Mouse (Mus musculus) limb, embryonic 11.5 days (tissue): Measurements from ENCODE around the gene Vegfb. TPM values are rescaled to one million over a fixed set of nuclear protein-coding genes. Genes with fewer than 3 reads are reported as not detected.
A peak's percentile ranks its signal among the peaks of the same experiment; 100 is the strongest.

Experiments
- ATAC-seq: fragments of 200-750 bp; cut with Nextera tagmentation; 2 replicates; pipeline ENCODE4 v1.8.0; 2017; ENCODE audit warnings: low read depth; ENCODE audit not compliant: insufficient number of reproducible peaks, low FRiP score, low TSS enrichment
- DNase-seq: peaks from one replicate; pipeline ENCODE4 v3.0.0-alpha.2; 2015; ENCODE audit warnings: low spot score
- H3K27ac ChIP-seq: fragments of 300-500 bp; sonication (generic); replicated peaks from 2 replicates; pipeline ENCODE4 v1.5.1; 2014; ENCODE audit warnings: low read depth, mild to moderate bottlenecking, low read length
- H3K27me3 ChIP-seq: fragments of 300-500 bp; sonication (generic); 2 replicates; pipeline ENCODE4 v1.6.1; 2014; ENCODE audit warnings: mild to moderate bottlenecking, low read length, mixed read lengths; ENCODE audit not compliant: control insufficient read depth, insufficient read depth
- H3K36me3 ChIP-seq: fragments of 300-500 bp; sonication (generic); 2 replicates; pipeline ENCODE4 v1.6.1; 2014; ENCODE audit warnings: mild to moderate bottlenecking, low read length, moderate library complexity, mixed read lengths; ENCODE audit not compliant: control insufficient read depth, insufficient read depth
- H3K4me1 ChIP-seq: fragments of 300-500 bp; sonication (generic); 2 replicates; pipeline ENCODE4 v1.6.1; 2014; ENCODE audit warnings: low read length, mixed read lengths; ENCODE audit not compliant: control insufficient read depth, insufficient read depth
- H3K4me2 ChIP-seq: fragments of 300-500 bp; sonication (generic); 2 replicates; pipeline ENCODE4 v1.6.1; 2014; ENCODE audit warnings: low read depth, mild to moderate bottlenecking, moderate library complexity; ENCODE audit not compliant: severe bottlenecking
- H3K4me3 ChIP-seq: fragments of 300-500 bp; sonication (generic); 2 replicates; pipeline ENCODE4 v1.5.1; 2014; ENCODE audit warnings: low read depth, low read length
- H3K9ac ChIP-seq: fragments of 300-500 bp; sonication (generic); 2 replicates; pipeline ENCODE4 v1.6.1; 2014; ENCODE audit warnings: mild to moderate bottlenecking, low read length
- H3K9me3 ChIP-seq: fragments of 300-500 bp; sonication (generic); 2 replicates; pipeline ENCODE4 v1.6.1; 2016; ENCODE audit warnings: low read length; ENCODE audit not compliant: control insufficient read depth
- WGBS: fragments of 180-500 bp; shearing (Covaris S2); extraction: QIAGEN DNeasy Blood & Tissue Kit; methylation state at CpG from one replicate; pipeline ENCODE4 v1.1.7; 2014; 5-methylcytosine and 5-hydroxymethylcytosine counted together
- polyA plus RNA-seq: library from polyadenylated mRNA; unstranded; fragments of >200 nt; fragmentation: Nextera tagmentation; extraction: Ambion mirVana; gene quantifications from 2 replicates; pipeline ENCODE4 v1.2.1, GENCODE M21; 2014

The Vegfb gene
- polyA plus RNA-seq, 1 experiment from 2014 or later, result 37.1 TPM

DNA sequence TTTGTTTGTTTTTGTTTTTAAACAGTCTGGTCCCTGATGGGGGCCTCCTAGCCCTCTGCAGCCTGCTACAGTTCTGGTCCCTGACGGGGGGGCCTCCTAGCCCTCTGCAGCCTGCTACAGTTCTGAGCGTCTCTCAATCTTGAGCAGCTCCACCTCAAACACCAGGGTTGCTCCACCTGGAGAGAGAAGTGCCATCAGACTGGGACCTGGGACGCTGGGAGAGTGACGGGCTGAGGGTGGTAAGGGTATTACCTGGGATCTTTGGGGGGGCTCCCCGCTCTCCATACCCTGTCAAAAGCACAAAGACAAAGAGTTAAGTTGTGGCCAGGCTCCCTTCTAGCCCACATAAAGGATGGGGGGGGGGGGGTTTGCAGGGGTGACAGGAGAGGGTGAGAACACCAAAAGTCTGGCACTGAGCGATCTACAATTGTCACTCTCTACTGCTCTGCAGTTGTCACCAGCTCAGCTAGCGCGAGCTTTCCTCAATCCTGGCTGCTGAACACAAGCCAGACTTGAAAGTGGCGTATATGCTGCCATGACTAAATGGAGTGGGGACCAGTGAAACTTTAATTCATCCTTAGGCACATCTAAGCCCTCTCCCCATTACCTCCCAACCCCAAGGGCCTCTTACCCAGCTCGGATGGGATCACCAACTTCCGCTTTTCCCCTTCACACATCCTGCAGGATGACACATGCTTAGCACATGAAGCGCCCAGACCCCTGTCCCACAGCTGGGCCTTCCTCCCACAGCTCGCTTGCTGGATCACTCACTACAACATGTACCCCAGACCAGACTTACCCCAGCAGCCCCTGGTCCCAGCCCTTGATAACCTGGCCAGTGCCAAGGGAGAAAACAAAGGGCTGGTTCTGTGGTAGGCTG, 9.5 kb downstream of the Vegfb start:
- Histone ChIP-seq H3K9me3 (no peaks in the 10 kb centered on the region), H3K4me1 (peaks cover 18% of the 10 kb centered on the region), H3K4me2 (no peak overlapping the region), H3K9ac (peak overlapping the region; percentile 22; the same call in 1 of the 2 replicates), H3K36me3 (peaks cover 17% of the 10 kb centered on the region; the same call in 1 of the 2 replicates), H3K4me3 (0 out of 2 replicates have a peak overlapping the region, but pooled peaks have one; percentile 5), H3K27me3 (no peaks in the 10 kb centered on the region), H3K27ac (no peak overlapping the region)
- ATAC-seq (no peak), DNase-seq (no peak)
- 82% methylated on average over 13 of the region's 13 CpGs for WGBS

- peak within 1 kb of the TSS; percentile 94 for H3K4me2 ChIP-seq
- H3K9me3 ChIP-seq, result no peaks in the 10 kb centered on the region
- peaks cover 26% of the 10 kb centered on the region for H3K4me1 ChIP-seq
- H3K27ac ChIP-seq, result peak within 1 kb of the TSS; percentile 56
- H3K27me3 ChIP-seq, result no peaks in the 10 kb centered on the region
- no peak for ATAC-seq
- peak within 1 kb of the TSS; percentile 68 for H3K9ac ChIP-seq
- WGBS, result under 1% methylated on average over 16 of the region's 16 CpGs
- H3K36me3 ChIP-seq, result peaks cover 11% of the 10 kb centered on the region; the same call in 1 of the 2 replicates
- H3K4me3 ChIP-seq, result peak within 1 kb of the TSS; percentile 54
- DNase-seq, result peak; percentile 72
These were observed 11.6 kb downstream of the Vegfb start, which contains the start of gene Plcb3 for GRCm38 (mm10) chr19:6975537-6976521. Gene Plcb3, minus strand, starts transcription at chr19:6976470.

GRCm38 (mm10) chr19:6974211-6975205, 12.9 kb downstream of the Vegfb start, which contains the start of gene Ppp1r14b:
Gene Ppp1r14b, plus strand, starts transcription at chr19:6974968.
- H3K27ac ChIP-seq, result peak within 1 kb of the TSS; percentile 73
- under 1% methylated on average over 51 of the region's 84 CpGs for WGBS
- H3K9me3 ChIP-seq, result no peaks in the 10 kb centered on the region
- H3K36me3 ChIP-seq, result peaks cover 9% of the 10 kb centered on the region; the same call in 1 of the 2 replicates
- peak within 1 kb of the TSS; percentile 68 for H3K9ac ChIP-seq
- H3K4me2 ChIP-seq, result peak within 1 kb of the TSS; percentile 94
- ATAC-seq (peak; percentile 40), DNase-seq (peak; percentile 91)
- peak within 1 kb of the TSS; percentile 54 for H3K4me3 ChIP-seq
- H3K4me1 ChIP-seq, result peaks cover 35% of the 10 kb centered on the region
- no peaks in the 10 kb centered on the region for H3K27me3 ChIP-seq

DNA sequence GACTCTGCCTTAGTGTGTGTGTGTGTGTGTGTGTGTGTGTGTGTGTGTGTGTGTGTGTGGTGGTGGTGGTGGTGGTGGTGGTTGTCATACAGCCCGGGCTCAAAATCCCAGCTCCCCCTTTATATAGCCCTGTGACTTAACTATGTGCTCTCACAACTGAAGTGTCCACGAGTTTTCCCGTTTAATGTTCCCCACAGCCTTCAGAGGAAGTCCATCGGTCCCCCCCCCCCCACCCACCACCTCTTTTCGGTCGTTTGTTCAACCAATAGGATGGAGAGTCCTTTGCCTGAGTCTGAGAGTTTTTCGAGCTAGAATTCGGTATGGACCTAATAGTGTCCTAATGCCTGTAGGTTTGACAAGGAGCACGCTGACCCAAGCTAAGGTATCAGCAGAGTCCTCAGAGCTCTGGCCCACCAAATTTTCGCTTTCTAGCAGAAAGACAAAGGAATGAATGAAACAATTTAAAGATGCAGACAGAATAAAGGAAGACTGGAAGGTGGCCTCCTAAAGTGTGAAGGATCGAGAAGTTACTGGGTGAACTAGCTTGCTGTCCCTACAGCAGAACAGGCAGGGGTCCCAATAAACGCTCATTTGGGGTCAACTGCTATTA, 13.8 kb downstream of the Vegfb start:
- DNase-seq, result no peak
- Histone ChIP-seq H3K27ac (no peak overlapping the region), H3K4me1 (peaks cover 36% of the 10 kb centered on the region), H3K27me3 (no peaks in the 10 kb centered on the region; the same call in 1 of the 2 replicates), H3K36me3 (peaks cover 9% of the 10 kb centered on the region; the same call in 1 of the 2 replicates), H3K9ac (no peak overlapping the region), H3K4me2 (peak overlapping the region; percentile 94), H3K4me3 (peak overlapping the region; percentile 54), H3K9me3 (no peaks in the 10 kb centered on the region)
- 37% methylated on average over 12 of the region's 12 CpGs for WGBS
- no peak for ATAC-seq

- peaks cover under 1% of the 10 kb centered on the region; the same call in 1 of the 2 replicates for H3K36me3 ChIP-seq
- no peak overlapping the region for H3K4me3 ChIP-seq
- no peak overlapping the region for H3K9ac ChIP-seq
- ATAC-seq (no peak), DNase-seq (no peak)
- no peak overlapping the region for H3K4me2 ChIP-seq
- H3K4me1 ChIP-seq, result peaks cover 38% of the 10 kb centered on the region
- no peaks in the 10 kb centered on the region for H3K9me3 ChIP-seq
- WGBS, result 79% methylated on average over 13 of the region's 13 CpGs
- no peaks in the 10 kb centered on the region; the same call in 1 of the 2 replicates for H3K27me3 ChIP-seq
- no peak overlapping the region for H3K27ac ChIP-seq
These were observed 15.1 kb downstream of the Vegfb start for GRCm38 (mm10) chr19:6972247-6972917.

DNA sequence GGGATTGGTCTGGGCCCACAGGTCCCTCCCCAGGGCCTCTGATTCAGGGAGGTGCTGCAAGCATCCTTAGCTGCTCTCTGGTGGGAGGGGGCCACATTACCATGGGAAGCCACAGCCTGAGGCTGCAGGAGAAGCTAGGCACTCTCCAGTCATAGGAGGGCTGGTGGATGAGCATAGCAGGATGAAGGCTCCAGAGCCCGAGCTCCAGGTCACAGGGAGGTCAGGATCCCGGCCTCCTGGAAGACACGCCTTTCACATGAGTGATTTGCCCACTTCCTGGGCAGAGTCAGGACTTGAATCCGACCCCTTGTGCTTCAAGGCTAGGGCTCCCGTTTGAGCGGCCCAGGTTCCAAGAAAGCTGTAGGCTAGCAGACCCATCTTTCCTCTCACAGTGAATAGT, 15.8 kb downstream of the Vegfb start:
- H3K4me1 ChIP-seq, result peaks cover 37% of the 10 kb centered on the region

More for the DNA sequence above, 15.8 kb downstream of the Vegfb start:
- H3K9ac ChIP-seq, result no peak overlapping the region
- H3K4me2 ChIP-seq, result no peak overlapping the region
- H3K36me3 ChIP-seq, result no peaks in the 10 kb centered on the region
- no peak for DNase-seq
- no peak overlapping the region for H3K4me3 ChIP-seq
- 15% methylated on average over 6 of the region's 6 CpGs for WGBS
- no peak for ATAC-seq
- no peak overlapping the region for H3K27ac ChIP-seq
- H3K27me3 ChIP-seq, result no peaks in the 10 kb centered on the region; the same call in 1 of the 2 replicates
- no peaks in the 10 kb centered on the region for H3K9me3 ChIP-seq
